Mouse (Mus musculus) hematopoietic stem cell, adult 5-6 weeks (primary cell): Measurements from ENCODE around the gene Bex1. TPM values are rescaled to one million over a fixed set of nuclear protein-coding genes. Genes with fewer than 3 reads are reported as not detected.

Experiments used
- ATAC-seq, 2 experiments: fragments of 125-278 bp in 1 of 2; replicated peaks in 1 of 2; 2 replicates each; pipeline ENCODE4 v1.8.0; 2016 to 2017; ENCODE audit warnings: inconsistent platforms in 2 of 2, mild to moderate bottlenecking in 2 of 2, moderate number of reproducible peaks in 2 of 2, low read depth in 1 of 2, moderate TSS enrichment in 1 of 2; ENCODE audit not compliant: low FRiP score in 2 of 2, poor library complexity in 2 of 2, severe bottlenecking in 2 of 2, insufficient read depth in 1 of 2, low TSS enrichment in 1 of 2
- total RNA-seq: library from RNA; stranded (forward); fragments of 172-1452, 232-1000 nt; gene quantifications from 2 replicates; pipeline ENCODE4 v1.2.3, GENCODE M21; 2017

The Bex1 gene
- total RNA-seq, 1 experiment from 2014 or later: 39.9 TPM

GRCm38 (mm10) chrX:136183107-136183506 lies 32.2 kb downstream of the Bex1 start:
- ATAC-seq: no peak

GRCm38 (mm10) chrX:136180897-136181553 lies 34.3 kb downstream of the Bex1 start:
- peak; percentile 80 to 89 for ATAC-seq

- ATAC-seq: no peak
Observed at GRCm38 (mm10) chrX:136172786-136173185, 42.5 kb downstream of the Bex1 start.

- ATAC-seq: peak; percentile 97 to 99
Observed at GRCm38 (mm10) chrX:136172118-136172551, 43.2 kb downstream of the Bex1 start, which contains the start of gene Tceal8. TSS of gene Tceal8 (minus strand) at chrX:136172342.

- peak; percentile 30 to 61; a peak in 3 of 4 replicates for ATAC-seq
Observed at GRCm38 (mm10) chrX:136171189-136172117, 43.9 kb downstream of the Bex1 start.

GRCm38 (mm10) chrX:136170625-136171024 lies 44.7 kb downstream of the Bex1 start:
- ATAC-seq: no peak

Other genes with a start within 250 kb of the Bex1 start
- gene Arxes2, start 221.7 kb downstream of the Bex1 start, total RNA-seq: 1.4 and 4.7 TPM in 2 replicates
- not detected in 2 replicates for gene Arxes1, start 182.1 kb downstream of the Bex1 start, total RNA-seq
- gene Bex2, start 147.3 kb downstream of the Bex1 start, total RNA-seq: 1.2 and 3.5 TPM in 2 replicates
- not detected in 2 replicates for gene Nxf3, start 130.3 kb downstream of the Bex1 start, total RNA-seq
- 17.6 and 26.4 TPM in 2 replicates for gene Bex4, start 76.5 kb downstream of the Bex1 start, total RNA-seq
- gene Tceal8, start 43.2 kb downstream of the Bex1 start, total RNA-seq: 90.9 and 95.8 TPM in 2 replicates
- gene Tceal5, start 11.6 kb downstream of the Bex1 start, total RNA-seq: 1.6 and 10.1 TPM in 2 replicates
- gene Tceal7, start 734 bp downstream of the Bex1 start, total RNA-seq: not detected in 2 replicates
- 262 and 339 TPM in 2 replicates for gene Tceal9, start 29.6 kb upstream of the Bex1 start, total RNA-seq
- gene Bex3, start 54.7 kb upstream of the Bex1 start, total RNA-seq: 162 and 194 TPM in 2 replicates